Mouse (Mus musculus) layer of hippocampus, adult 11-12 months (tissue): ENCODE measurements around the gene Vmn2r91.
"Not testable (repeated sequence)": the region's sequence is repeated elsewhere in the genome, so short reads cannot be mapped to it uniquely, and the experiment has no call there.

ENCODE experiments used
- DNase-seq: peaks from one replicate; pipeline ENCODE4 v3.0.0; 2022; ENCODE audit warnings: low spot score

The Vmn2r91 gene

DNA sequence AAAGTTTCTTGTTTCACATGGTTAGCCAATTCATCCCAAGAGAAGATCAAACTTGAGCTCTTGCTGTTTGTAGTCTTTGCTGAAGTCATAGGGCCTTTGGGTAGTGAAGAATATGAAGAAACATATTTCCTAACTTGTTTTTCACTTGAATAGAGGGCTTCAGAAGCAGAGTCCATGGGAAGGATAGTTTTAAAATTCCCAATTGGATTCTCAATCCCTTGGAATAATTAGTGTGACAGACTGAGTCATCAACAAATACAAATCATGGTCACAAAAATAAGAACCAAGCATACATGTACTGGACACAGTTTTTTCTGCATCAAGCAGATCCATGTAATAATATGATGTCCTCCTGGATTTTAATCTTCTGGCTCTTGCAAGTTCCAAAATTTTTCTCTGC, at the start of gene Vmn2r91:
Gene Vmn2r91, plus strand, starts transcription at position 301 of the 400 bp plus-strand sequence.
- DNase-seq = not testable (repeated sequence)

DNA sequence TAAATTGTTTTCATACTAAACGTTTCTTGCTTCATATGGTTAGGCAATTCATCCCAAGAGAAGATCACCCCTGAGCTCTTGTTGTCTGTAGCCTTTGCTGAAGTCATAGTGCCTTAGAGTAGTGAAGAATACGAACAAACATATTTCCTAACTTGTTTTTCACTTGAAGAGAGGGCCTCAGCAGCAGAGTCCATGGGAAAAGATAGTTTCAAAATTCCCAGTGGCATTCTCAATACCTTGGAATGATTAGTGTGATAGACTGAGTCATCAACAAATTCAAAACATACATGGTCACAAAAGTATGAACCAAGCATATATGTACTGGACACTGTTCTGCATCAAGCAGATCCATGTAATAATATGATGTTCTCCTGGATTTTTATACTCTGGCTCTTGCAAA, 35.7 kb upstream of the Vmn2r91 start, which contains the start of gene Vmn2r124:
Gene Vmn2r124, plus strand, starts transcription at position 301 of the 400 bp plus-strand sequence.
- no peak for DNase-seq

DNA sequence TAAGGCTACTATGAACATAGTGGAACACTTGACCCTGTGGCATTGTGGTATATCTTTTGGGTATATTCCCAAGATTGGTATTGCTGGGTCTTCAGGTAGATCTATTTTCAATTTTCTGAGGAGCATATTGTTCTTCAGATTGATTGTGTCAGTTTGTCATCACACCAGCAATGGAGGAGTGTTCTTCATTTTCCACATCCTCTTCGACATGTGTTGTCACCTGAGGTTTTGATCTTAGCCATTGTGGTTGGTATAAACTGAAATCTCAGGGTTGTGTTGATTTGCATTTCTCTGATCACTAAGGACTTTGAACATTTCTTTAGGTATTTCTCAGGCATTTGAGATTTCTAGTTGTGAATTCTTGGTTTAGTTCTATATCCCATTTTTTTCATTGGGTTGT, 10.8 kb downstream of the Vmn2r91 start:
- not testable (repeated sequence) for DNase-seq

DNA sequence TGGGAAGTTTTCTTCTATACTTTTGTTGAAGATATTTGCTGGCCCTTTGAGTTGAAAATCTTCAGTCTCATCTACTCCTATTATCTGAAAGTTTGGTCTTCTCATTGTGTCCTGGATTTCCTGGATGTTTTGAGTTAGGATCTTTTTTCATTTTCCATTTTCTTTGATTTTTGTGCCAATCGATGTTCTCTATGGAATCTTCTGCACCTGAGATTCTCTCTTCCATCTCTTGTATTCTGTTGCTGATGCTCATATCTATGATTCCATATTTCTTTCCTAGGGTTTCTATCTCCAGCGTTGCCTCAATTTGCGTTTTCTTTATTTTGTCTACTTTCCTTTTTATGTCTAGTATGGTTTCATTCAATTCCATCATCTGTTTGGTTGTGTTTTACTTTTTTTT, 17.4 kb downstream of the Vmn2r91 start:
- DNase-seq = not testable (repeated sequence)

DNA sequence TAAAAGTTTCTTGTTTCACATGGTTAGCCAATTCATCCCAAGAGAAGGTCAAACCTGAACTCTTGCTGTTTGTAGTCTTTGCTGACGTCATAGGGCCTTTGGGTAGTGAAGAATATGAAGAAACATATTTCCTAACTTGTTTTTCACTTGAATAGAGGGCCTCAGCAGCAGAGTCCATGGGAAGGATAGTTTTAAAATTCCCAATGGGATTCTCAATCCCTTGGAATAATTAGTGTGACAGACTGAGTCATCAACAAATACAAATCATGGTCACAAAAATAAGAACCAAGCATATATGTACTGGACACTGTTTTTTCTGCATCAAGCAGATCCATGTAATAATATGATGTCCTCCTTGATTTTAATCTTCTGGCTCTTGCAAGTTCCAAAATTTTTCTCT, 66.8 kb downstream of the Vmn2r91 start, which contains the start of gene Vmn2r92:
Gene Vmn2r92, plus strand, starts transcription at position 301 of the 400 bp plus-strand sequence.
- DNase-seq = not testable (repeated sequence)

DNA sequence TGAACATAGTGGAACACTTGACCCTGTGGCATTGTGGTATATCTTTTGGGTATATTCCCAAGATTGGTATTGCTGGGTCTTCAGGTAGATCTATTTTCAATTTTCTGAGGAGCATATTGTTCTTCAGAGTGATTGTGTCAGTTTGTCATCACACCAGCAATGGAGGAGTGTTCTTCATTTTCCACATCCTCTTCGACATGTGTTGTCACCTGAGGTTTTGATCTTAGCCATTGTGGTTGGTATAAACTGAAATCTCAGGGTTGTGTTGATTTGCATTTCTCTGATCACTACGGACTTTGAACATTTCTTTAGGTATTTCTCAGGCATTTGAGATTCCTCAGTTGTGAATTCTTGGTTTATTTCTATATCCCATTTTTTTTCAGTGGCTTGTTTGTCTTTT, 76.4 kb downstream of the Vmn2r91 start:
- not testable (repeated sequence) for DNase-seq
